Mouse (Mus musculus) erythroblast, embryonic 14.5 days (primary cell): ENCODE results near the gene Psmd8.

Source experiments
- GATA1 ChIP-seq: IDR thresholded peaks from 2 replicates; pipeline ENCODE4 v1.6.1; 2012; ENCODE audit warnings: low read length, inconsistent platforms, mixed read lengths
- TAL1 ChIP-seq: IDR thresholded peaks from 3 replicates; pipeline ENCODE4 v1.6.1; 2012; ENCODE audit warnings: low read length, inconsistent platforms, mixed read lengths

GRCm38 (mm10) chr7:29170755-29171561 lies 9.5 kb downstream of the Psmd8 start:
- TF ChIP-seq GATA1: no peak
- no peak for TF ChIP-seq TAL1
